Mouse (Mus musculus) G1E (cell line): ENCODE results near the gene Skap2. TPM values are rescaled to one million over a fixed set of nuclear protein-coding genes. Genes with fewer than 3 reads are reported as not detected.

ENCODE experiments used
- ATAC-seq: 2 replicates; pipeline ENCODE4 v1.8.0; 2016; ENCODE audit warnings: mild to moderate bottlenecking; ENCODE audit not compliant: insufficient number of reproducible peaks, poor library complexity, low FRiP score, severe bottlenecking; ENCODE audit errors: extremely low read depth
- DNase-seq: peaks from one replicate; pipeline ENCODE4 v3.0.0; 2012; ENCODE audit warnings: low spot score
- H3K27me3 ChIP-seq: 2 replicates; pipeline ENCODE4 v1.6.1; 2012; ENCODE audit warnings: mild to moderate bottlenecking, low read length, inconsistent platforms; ENCODE audit not compliant: insufficient read depth
- H3K36me3 ChIP-seq: replicated peaks from 2 replicates; pipeline ENCODE3; 2012; ENCODE audit warnings: mild to moderate bottlenecking, inconsistent platforms
- H3K4me1 ChIP-seq: 2 replicates; pipeline ENCODE4 v1.6.1; 2012; ENCODE audit warnings: low read depth, low read length, inconsistent platforms, mixed read lengths; ENCODE audit not compliant: insufficient read depth
- H3K4me3 ChIP-seq: 2 replicates; pipeline ENCODE4 v1.5.1; 2012; ENCODE audit warnings: low read depth, mild to moderate bottlenecking, inconsistent platforms, low read length, moderate library complexity, mixed read lengths
- H3K9me3 ChIP-seq: replicated peaks from 2 replicates; pipeline ENCODE4 v1.6.1; 2012; ENCODE audit warnings: inconsistent platforms
- CTCF ChIP-seq: IDR thresholded peaks from 2 replicates; pipeline ENCODE4 v1.5.1; 2012; ENCODE audit warnings: low read depth, low read length, inconsistent platforms, mixed read lengths
- GATA1 ChIP-seq: IDR thresholded peaks from 2 replicates; pipeline ENCODE4 v1.6.1; 2012; ENCODE audit warnings: borderline replicate concordance, low read length, inconsistent platforms, mixed read lengths
- GATA2 ChIP-seq: IDR thresholded peaks from 2 replicates; pipeline ENCODE4 v1.6.1; 2012; ENCODE audit warnings: low read depth, low read length, inconsistent platforms, borderline replicate concordance
- POLR2AphosphoS5 ChIP-seq: IDR thresholded peaks from 2 replicates; pipeline ENCODE4 v1.6.1; 2012; ENCODE audit warnings: low read depth, low read length, inconsistent platforms; ENCODE audit not compliant: insufficient replicate concordance
- TAL1 ChIP-seq: conservative IDR thresholded peaks from 2 replicates; pipeline ENCODE4 v1.6.1; 2012; ENCODE audit warnings: low read depth, low read length, inconsistent platforms, mixed read lengths
- polyA plus RNA-seq: library from polyadenylated mRNA; stranded (reverse); fragments of >175 nt; gene quantifications from 2 replicates; pipeline ENCODE4 v1.2.3, GENCODE M21; 2012
- total RNA-seq, 2 experiments: library from RNA; stranded (forward) in 1 of 2; stranded (reverse) in 1 of 2; fragments of 200-1000 nt in 1 of 2; fragments of >200 nt in 1 of 2; fragmentation: Nextera tagmentation in 1 of 2; gene quantifications; 2 replicates each; pipeline ENCODE4 v1.2.3; 2014 to 2017

Skap2 gene
- total and polyA plus RNA-seq, 3 experiments, result 5.2 to 163 (median 26.6) TPM

DNA sequence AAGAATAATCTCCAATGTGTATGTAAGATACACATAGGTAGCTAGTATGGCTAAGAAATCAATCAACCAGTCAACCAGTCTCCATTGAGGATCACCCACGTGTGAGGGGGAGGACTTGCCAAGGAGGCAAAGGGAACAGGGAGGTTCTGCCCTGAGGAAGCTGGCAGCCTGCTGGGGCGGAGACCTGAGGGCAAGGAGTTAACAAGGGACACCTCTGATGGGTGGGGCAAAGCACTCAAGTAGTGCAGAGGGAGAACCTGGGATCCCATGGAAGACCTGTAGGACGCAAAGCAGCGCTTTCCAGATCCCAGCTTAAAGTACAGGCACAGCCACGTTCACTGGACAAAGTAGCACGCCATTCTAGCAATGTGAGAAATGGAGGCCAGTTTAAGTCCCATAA, 131.6 kb downstream of the Skap2 start:
- H3K4me3 ChIP-seq, result no peak overlapping the region; the same call in 1 of the 2 replicates
- peaks cover 17% of the 10 kb centered on the region for H3K36me3 ChIP-seq
- H3K9me3 ChIP-seq, result no peaks in the 10 kb centered on the region
- DNase-seq (no peak), ATAC-seq (no peak)
- peaks cover 27% of the 10 kb centered on the region for H3K4me1 ChIP-seq
- TF ChIP-seq CTCF (no peak), GATA2 (no peak), GATA1 (no peak), TAL1 (no peak), POLR2AphosphoS5 (no peak)
- H3K27me3 ChIP-seq, result no peaks in the 10 kb centered on the region

GRCm38 (mm10) chr6:51878551-51878950, 133.8 kb downstream of the Skap2 start:
- no peak for TF ChIP-seq TAL1

DNA sequence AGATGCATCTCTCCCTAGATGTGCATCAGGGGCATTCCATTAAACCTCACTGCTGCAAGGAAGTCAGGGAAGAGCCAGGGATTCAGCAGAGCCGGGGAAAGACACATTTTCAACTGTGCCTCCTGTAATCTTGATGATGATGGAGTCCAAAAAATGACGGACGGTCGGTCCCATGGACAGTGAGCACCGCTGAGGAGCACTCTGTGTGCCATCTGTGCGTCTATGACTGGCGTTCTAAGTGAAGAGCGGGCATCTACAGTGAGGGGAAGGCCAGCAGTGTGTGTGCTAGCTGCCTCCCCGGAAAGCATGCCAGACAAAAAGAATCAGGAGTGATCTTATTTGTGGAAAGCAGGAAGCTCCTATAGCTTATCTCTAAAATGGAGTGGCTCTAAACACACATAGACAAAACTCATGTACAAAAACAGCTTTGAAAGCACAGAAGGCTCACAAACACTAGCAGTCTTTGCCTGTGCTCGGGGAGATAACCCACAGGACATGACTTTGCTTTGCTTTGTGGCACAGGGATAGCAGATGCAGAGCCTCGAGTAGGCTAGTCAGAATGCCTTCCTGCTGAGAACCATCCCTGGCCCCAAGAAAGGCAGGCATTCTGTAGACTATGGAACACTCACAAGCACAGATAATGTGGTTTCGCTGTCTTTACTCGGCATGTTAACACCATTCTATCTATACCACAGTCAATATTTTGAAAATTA, 135.4 kb downstream of the Skap2 start:
- no peak for DNase-seq
- Histone ChIP-seq H3K9me3 (no peaks in the 10 kb centered on the region), H3K4me1 (peaks cover 27% of the 10 kb centered on the region), H3K27me3 (no peaks in the 10 kb centered on the region), H3K4me3 (no peak overlapping the region), H3K36me3 (peaks cover 19% of the 10 kb centered on the region)
- TF ChIP-seq GATA1 (no peak), CTCF (no peak), TAL1 (no peak), GATA2 (no peak), POLR2AphosphoS5 (no peak)
- peak; percentile 43 for ATAC-seq

More at GRCm38 (mm10) chr6:51878551-51878950, 133.8 kb downstream of the Skap2 start:
- no peak for DNase-seq
- H3K4me3 ChIP-seq, result no peak overlapping the region
- no peaks in the 10 kb centered on the region for H3K27me3 ChIP-seq
- H3K4me1 ChIP-seq, result peaks cover 27% of the 10 kb centered on the region
- peak; percentile 30 for ATAC-seq
- no peaks in the 10 kb centered on the region for H3K9me3 ChIP-seq
- H3K36me3 ChIP-seq, result peaks cover 17% of the 10 kb centered on the region

- H3K4me1 ChIP-seq, result peaks cover 24% of the 10 kb centered on the region
- peaks cover 25% of the 10 kb centered on the region for H3K36me3 ChIP-seq
- DNase-seq, result no peak
- H3K4me3 ChIP-seq, result no peak overlapping the region
- H3K9me3 ChIP-seq, result no peaks in the 10 kb centered on the region
- TF ChIP-seq GATA1 (no peak), CTCF (no peak), POLR2AphosphoS5 (no peak), TAL1 (no peak), GATA2 (no peak)
- ATAC-seq, result no peak
- no peaks in the 10 kb centered on the region for H3K27me3 ChIP-seq
Measured at GRCm38 (mm10) chr6:51875884-51876626, 136.3 kb downstream of the Skap2 start.

- Histone ChIP-seq H3K9me3 (no peaks in the 10 kb centered on the region), H3K4me1 (peaks cover 15% of the 10 kb centered on the region), H3K36me3 (peaks cover 20% of the 10 kb centered on the region), H3K4me3 (no peak overlapping the region), H3K27me3 (no peaks in the 10 kb centered on the region)
- no peak for TF ChIP-seq TAL1
- ATAC-seq, result no peak
- no peak for DNase-seq
Measured at GRCm38 (mm10) chr6:51874035-51874434, 138.3 kb downstream of the Skap2 start.

DNA sequence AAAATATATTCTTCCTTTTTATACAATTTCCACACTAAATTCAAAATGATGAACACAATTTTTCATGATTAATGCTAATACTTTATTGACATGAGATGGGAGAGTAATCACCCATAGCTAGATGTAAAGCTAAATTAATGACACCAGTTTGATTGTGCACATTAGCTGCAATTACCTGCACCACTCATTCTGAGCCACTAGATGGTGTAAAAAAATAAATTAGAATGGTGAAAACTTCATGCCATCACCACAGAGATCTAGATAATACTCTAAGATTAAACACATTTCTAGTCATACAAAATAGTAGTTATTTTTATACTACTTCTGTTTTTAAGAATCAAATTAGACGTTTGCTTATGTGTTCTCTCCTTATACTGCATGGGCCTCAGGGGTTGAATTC, 141.2 kb downstream of the Skap2 start:
- Histone ChIP-seq H3K36me3 (peaks cover 17% of the 10 kb centered on the region), H3K27me3 (no peaks in the 10 kb centered on the region), H3K4me1 (no peaks in the 10 kb centered on the region), H3K9me3 (no peaks in the 10 kb centered on the region), H3K4me3 (no peak overlapping the region)
- ATAC-seq (no peak), DNase-seq (no peak)
- no peak for TF ChIP-seq GATA1
- TF ChIP-seq POLR2AphosphoS5, result no peak
- TF ChIP-seq TAL1, result no peak
- no peak for TF ChIP-seq GATA2
- TF ChIP-seq CTCF, result no peak
